Mouse (Mus musculus): ENCODE measurements around the gene Atf7. TPM values are rescaled to one million over a fixed set of nuclear protein-coding genes. Genes with fewer than 3 reads are reported as not detected.

Gene Atf7
- total RNA-seq, 4 experiments from 2014 or later, result 44.2 to 55.6 (median 52.2) TPM

GRCm38 (mm10) chr15:102516728-102517404 lies 108.4 kb downstream of the Atf7 start, which contains the start of gene Map3k12:
Gene Map3k12, minus strand, starts transcription at chr15:102517064.
- DNase-seq (ENCODE audit: low spot score in 2 of 2), result peak; percentile 76 to 79

GRCm38 (mm10) chr15:102516293-102516692 lies 109.0 kb downstream of the Atf7 start:
- no peak for DNase-seq (ENCODE audit: low spot score in 2 of 2)

GRCm38 (mm10) chr15:102515791-102516190 lies 109.5 kb downstream of the Atf7 start:
- DNase-seq (ENCODE audit: low spot score in 2 of 2), result no peak

- no peak for DNase-seq (ENCODE audit: low spot score in 2 of 2)
These were observed 110.0 kb downstream of the Atf7 start for GRCm38 (mm10) chr15:102515261-102515660.

- no peak for DNase-seq (ENCODE audit: low spot score in 2 of 2)
These were observed 112.3 kb downstream of the Atf7 start for GRCm38 (mm10) chr15:102513004-102513403.

- DNase-seq (ENCODE audit: low spot score in 2 of 2), result no peak
These were observed 112.8 kb downstream of the Atf7 start for GRCm38 (mm10) chr15:102512471-102512870.

GRCm38 (mm10) chr15:102512010-102512409 lies 113.3 kb downstream of the Atf7 start:
- DNase-seq (ENCODE audit: low spot score in 2 of 2), result no peak

GRCm38 (mm10) chr15:102511285-102511833 lies 113.9 kb downstream of the Atf7 start:
- DNase-seq (ENCODE audit: low spot score in 2 of 2), result no peak

- DNase-seq (ENCODE audit: low spot score in 2 of 2), result peak; percentile 80 to 86
These were observed 114.5 kb downstream of the Atf7 start for GRCm38 (mm10) chr15:102510590-102511284.

GRCm38 (mm10) chr15:102510110-102510509 lies 115.2 kb downstream of the Atf7 start:
- DNase-seq (ENCODE audit: low spot score in 2 of 2), result no peak

- DNase-seq (ENCODE audit: low spot score in 2 of 2), result peak in 1 of 2 experiments; percentile 7
These were observed 116.9 kb downstream of the Atf7 start for GRCm38 (mm10) chr15:102508336-102508735.

GRCm38 (mm10) chr15:102507561-102507960 lies 117.7 kb downstream of the Atf7 start:
- DNase-seq (ENCODE audit: low spot score in 2 of 2), result peak in 1 of 2 experiments; percentile 1

GRCm38 (mm10) chr15:102506864-102507263 lies 118.4 kb downstream of the Atf7 start:
- DNase-seq (ENCODE audit: low spot score in 2 of 2), result no peak

GRCm38 (mm10) chr15:102506464-102506830 lies 118.8 kb downstream of the Atf7 start:
- no peak for DNase-seq (ENCODE audit: low spot score in 2 of 2)

- no peak for DNase-seq (ENCODE audit: low spot score in 2 of 2)
These were observed 119.3 kb downstream of the Atf7 start for GRCm38 (mm10) chr15:102505770-102506463.

GRCm38 (mm10) chr15:102505073-102505769 lies 120.0 kb downstream of the Atf7 start:
- no peak for DNase-seq (ENCODE audit: low spot score in 2 of 2)

- DNase-seq (ENCODE audit: low spot score in 2 of 2), result no peak
These were observed 121.1 kb downstream of the Atf7 start for GRCm38 (mm10) chr15:102503924-102504782.

GRCm38 (mm10) chr15:102503447-102503846 lies 121.8 kb downstream of the Atf7 start, which contains the start of gene Gm10337:
Gene Gm10337, plus strand, starts transcription at chr15:102503722.
- no peak for DNase-seq (ENCODE audit: low spot score in 2 of 2)

- DNase-seq (ENCODE audit: low spot score in 2 of 2), result no peak
These were observed 122.9 kb downstream of the Atf7 start for GRCm38 (mm10) chr15:102502254-102502840.
